Mouse (Mus musculus): ENCODE data around the gene Ppp1r13l.
A peak's percentile ranks its signal among the peaks of the same experiment; 100 is the strongest.

The Ppp1r13l gene

DNA sequence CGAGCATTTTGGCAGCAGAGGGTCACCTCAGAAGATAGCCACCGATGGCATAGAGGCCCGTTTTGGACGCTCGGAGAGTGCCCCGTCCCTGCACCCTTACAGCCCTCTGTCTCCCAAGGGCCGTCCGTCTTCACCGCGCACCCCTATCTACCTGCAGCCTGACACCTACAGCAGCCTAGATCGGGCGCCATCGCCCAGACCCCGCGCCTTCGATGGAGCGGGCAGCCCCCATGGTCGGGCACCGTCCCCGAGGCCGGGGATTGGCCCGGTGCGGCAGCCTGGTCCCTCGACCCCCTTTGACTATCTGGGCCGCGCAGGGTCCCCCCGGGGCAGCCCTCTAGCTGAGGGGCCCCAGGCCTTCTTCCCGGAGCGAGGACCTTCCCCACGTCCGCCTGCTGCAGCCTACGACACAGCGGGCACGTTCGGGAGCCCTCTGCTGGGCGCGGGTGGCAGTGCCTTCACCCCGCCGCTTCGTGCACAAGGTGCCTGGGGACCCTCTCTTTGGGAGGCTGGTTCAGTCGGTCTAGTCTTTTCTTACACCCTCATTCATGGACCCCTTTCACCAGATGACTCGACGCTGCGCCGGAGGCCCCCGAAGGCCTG, 10.4 kb downstream of the Ppp1r13l start:
- DNase-seq = peak; percentile 72 to 74

DNA sequence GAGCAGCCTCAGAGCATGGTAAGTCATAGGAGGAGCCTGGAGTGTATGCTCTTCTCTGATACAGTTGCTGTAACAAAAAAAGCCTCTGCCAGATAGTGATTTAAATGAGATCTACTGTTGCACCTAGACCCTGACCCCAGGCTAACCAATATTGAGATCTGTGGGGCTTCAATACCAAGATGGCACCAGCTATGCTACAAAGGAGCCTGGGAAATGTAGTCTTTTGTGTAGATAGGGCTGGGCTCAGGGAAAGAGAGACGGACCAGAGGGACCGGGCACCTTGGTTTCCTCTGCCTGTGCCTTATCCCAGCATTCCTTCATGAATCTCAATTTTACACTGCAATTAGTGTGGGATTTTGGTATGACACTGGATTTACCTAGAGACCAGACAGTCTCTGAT, 13.8 kb downstream of the Ppp1r13l start:
- no peak for DNase-seq

DNA sequence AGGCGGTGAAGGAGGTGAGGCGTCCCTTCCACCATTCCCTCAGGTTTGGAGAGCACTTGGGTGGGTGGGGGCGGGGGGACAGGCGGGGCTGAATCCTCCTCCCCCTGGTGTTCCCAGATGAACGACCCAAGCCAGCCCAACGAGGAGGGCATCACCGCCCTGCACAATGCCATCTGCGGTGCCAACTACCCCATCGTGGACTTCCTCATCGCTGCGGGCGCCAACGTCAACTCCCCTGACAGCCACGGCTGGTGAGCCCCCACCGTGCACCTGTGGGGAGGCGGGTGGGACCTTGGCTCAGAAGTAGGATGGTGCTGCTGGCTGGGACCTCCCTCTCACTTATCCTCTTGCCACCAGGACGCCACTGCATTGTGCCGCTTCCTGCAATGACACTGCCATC, 15.8 kb downstream of the Ppp1r13l start:
- no peak for DNase-seq

DNA sequence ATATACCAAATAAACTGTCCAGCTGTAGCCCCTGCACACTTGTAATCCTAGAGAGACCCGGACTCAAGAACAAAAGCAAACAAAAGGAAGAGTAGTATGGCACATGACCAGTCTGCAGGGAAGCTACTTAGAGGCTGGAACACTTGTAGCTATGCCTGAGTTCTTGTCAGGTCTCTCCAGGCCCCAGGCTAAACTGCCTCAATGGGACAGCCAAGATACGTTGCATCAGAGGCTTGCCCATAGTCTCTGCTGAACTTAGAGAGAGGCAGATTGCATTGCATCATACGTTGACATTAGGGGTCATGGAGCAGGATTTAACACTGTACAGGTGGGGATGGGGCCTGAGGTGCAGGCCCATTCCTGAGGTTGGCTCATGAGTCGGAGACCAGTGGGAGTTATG, 16.5 kb downstream of the Ppp1r13l start:
- no peak for DNase-seq

DNA sequence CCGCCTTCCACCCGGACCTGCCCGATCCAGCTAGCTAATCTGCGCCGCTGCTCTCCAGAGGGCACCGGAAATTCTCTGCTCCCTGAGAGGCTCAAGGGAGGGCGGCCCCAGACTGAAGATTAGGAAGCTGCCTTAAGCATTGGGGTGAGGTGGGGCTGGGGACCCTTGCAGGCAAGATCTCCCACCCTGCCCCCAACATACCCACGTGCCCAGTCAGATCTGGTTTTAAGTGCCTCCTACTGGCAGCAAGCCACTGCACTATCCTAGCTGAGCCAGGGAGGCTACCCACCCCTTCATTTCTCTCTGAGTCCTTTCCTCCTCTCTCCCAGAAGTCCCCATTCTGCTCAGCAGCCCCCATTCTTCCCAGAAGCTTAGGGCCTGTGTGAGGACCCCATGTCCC, 18.5 kb downstream of the Ppp1r13l start:
- DNase-seq = no peak

DNA sequence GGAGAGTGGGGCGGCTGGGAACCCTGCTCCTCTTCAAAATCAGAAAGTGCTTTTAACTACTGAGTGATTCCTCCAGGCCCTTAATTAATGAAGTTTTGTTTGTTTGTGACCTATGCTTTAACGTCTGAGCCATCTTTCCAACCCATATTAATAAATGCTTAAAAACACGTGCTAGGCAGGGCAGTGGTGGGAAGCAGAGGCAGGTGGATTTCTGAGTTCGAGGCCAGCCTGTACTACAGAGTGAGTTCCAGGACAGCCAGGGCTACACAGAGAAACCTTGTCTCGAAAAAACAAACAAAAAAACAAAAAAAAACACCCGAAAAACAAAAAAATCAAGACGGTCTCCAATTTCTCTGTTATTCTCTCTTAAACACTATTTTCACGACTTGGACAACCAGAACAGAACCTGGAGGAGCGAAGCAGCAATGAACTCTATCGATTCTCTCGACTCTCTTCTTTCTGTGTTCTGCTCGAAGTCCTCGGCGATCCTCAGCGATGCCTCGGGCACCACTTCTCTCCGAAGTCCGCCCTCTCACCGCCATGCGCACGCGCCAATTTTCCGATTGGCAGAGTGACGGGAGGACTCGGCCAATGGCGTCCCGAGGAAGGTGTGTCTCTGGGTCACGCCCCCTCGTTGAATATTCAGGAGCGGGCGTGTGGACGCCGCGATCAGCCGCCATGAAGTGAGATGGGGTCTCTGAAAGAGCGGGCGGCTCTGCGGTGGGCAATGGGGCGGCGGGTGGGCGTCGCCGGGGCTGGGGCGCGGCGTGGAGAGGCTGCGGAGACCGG, 22.0 kb downstream of the Ppp1r13l start, which contains the start of gene Ercc2:
Gene Ercc2, plus strand, starts transcription at position 634 of the 789 bp plus-strand sequence.
- peak; percentile 98 to 99 for DNase-seq

DNA sequence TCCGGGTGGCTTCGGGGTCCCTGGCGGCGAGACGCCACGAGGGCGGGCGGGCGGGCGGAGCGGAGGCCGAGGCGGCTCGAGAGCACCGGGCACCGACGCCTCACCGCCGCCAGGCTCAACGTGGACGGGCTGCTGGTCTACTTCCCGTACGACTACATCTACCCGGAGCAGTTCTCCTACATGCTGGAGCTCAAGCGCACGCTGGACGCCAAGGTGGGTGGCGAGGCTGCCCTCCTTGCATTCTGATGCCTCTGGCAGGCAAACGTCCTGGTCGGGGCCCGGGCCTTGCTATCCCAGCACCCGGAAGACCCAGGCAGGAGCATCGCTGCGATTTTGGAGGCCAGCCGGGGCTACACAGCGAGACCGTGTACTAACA, 22.6 kb downstream of the Ppp1r13l start:
- no peak for DNase-seq

DNA sequence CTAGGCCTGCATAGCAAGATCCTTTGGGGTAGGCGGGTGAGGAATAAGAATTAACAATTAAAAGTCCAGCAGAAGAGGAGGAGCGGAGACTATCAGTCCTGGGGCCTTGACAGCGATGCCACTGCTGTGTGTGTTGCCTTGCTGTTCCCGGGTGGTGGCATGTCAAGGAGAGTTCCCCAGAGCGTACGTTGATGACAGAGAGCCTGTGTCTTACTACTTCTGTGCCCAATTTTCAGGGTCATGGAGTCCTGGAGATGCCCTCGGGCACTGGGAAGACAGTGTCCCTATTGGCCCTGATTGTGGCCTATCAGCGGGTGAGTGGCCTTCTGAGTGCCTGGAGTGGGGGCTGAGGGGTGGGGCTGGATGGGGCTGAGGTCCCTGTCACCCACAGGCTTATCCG, 24.2 kb downstream of the Ppp1r13l start:
- DNase-seq = no peak

DNA sequence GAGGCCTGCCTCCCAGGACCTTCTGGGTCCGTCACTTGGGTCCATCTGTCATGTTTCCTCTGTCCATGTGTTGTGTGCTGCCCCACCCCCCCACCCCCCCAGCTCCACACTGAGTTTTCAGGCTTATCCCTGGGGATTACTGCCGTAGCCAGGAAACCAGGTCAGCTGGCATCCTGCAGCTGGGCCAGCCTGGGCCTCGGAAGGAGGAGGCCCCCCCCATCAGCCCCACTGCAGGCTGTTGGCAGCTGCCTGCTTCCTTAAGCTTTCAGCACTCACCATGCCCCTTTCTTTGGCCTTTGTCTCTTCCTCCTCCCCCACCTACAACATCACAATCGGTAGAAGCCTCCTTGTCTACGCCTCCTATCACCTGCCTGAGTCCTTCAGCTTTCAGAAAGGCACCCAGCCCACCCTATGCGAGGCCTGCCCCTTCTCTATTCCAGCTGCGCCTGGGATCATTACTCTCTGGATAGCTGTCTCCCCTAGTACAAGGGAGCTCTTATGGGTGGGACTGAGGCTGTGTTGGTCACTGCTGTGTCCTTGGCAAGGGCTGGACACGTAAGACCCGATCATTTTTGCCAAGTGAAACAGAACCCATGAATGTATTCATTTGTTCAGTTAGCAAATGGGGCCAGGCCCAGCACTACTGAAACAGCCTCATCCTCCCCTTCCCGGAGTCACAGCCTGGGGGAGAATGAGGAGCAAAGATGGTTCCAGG, 29.3 kb downstream of the Ppp1r13l start:
- DNase-seq = no peak

DNA sequence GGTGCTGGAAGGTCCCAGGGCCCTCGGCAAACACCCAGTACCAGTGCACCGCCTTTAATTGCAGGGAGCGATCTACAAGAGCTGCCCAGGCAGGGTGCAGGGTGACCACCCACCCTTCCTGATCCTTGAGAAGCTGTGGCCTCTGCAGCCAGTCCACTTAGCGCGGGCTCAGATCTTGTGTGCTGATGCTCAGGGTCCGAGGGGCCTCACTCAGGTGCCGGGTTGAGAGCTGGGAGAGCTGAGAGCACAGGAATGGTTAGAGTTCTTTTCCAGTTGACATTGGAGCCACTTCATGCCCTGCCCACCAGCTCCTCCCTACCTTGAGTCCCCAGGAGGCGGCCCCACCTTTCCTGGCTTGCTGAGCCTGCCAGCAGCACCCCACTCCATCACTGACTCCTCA, 34.9 kb downstream of the Ppp1r13l start:
- no peak for DNase-seq

DNA sequence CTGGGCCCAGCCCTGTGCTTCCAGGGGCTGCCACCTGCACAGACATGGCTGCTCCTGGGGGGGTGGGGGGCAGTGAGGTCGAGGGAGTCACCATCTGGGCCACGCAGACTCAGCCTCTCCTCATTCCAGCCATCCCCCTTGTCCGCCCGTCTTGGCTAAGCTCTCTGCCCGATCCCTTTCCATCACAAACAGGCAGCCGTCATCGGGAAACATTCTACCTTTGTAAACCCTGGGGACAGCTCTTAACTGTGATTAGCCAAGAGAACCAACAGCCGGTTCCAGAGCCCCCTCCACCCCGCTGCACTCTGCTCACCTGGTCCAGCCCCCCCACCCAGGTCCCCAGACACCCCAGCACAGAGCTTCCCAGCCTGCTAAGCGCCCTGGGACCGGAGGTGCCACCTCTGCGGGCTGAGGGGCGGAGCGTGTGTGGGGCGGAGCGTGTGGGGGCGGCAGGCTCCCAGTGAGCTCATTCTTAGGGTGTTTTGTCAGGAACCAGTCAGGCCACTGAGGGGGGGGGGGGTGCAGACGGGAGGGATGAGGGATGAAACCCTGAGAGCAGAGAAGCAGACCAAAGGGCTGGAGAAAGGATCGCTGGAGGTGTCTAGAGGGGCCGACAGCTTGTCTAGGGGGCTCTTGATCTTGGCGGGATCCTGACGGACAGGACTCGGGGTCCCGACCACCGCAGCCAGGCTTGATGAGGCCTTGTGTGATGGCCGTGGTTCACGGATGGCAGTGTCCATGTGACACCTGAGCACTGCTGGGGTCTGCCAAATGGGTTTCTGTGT, 40.1 kb downstream of the Ppp1r13l start:
- DNase-seq = no peak

DNA sequence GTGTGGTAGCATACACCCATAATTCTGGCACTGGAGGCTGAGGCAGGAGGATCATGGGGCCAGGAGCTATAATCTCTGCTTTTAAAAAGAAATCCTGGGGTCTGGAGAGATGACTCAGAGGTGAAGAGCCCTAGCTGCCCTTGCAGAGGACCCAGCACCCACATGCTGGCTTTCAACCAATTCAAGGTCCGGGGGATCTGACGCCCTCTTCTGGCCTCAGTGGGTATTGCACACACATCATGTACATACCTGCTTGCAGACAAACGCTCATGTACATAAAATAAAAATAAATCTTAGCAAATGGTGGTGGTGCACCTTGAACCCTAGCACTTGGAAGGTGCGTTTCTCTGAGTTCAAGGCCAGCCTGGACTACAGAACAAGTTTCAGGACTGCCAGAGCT, 41.4 kb downstream of the Ppp1r13l start:
- DNase-seq = no peak

DNA sequence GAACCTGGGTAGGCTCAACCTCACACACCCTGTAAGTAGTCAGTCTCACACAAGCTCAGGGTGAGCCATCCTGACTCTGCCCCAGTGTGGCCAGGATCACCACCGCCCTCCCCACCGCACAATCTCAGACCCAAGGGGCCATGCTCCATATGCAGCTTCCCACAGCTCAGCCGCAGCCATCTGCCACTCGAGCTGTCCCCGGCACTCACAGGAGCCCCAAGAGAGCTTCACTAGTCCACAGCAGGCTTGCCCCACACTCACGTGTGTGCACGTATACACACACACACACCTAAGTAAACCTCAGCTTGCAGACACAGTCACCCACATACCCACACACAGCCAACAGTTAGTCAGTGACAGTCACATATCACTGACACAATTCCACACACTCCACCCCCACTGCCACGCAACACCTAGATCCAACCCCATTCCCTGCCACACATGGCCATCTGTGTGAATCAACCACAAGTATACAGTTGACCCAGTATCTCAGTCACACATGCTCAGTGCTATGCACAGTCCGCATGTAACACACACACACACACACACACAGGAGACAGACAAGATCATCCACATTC, 43.1 kb downstream of the Ppp1r13l start:
- no peak for DNase-seq

DNA sequence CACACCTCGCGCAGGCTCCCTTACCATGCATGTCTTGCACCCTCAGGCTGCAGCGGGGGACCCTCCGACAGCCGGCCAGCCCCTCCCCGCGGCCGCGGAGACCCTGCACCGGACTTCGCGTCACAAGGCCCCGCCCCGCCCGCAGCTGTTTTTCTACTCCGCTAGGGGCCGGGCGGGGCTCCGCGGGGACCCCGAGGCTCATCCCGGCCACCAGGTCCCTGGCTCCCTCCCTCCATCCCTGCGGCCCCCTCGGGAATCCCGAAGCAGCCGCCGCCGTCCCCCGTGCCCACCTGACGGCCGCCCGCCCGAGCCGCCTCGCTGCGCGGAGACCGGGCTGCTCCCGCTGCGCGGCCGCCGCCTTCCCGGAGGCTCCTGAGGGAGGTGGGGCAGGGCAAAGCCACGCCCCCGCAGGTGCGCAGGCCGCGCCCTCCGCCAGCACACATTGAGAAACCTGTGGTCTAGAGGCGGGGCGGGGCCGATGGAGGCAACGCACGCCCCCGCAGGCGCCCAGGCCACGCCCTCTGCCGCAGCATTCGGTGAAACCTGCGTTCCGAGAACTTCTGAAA, 44.3 kb downstream of the Ppp1r13l start, which contains the start of gene Klc3:
Gene Klc3, minus strand, starts transcription at position 374 of the 566 bp plus-strand sequence.
- DNase-seq = peak in 1 of 2 experiments; percentile 37

DNA sequence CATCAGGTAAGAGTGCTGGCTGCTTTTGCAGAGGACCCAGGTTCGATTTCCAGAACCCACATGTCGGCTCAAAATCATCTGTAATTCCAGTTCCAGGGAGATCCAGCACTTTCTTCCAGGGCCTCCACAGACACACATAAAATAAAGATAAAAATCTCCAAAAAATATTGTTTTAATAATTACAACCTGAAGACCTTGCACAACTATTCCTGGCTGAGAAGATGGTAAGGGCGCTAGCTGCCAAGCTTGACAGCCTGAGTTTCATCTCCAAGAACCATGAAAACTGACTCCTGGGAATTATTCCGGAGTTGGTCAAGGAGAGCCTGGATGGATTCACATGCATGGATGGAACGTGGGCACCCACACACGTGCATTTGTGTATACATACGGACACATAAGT, 44.9 kb downstream of the Ppp1r13l start, which contains the start of gene Ckm:
Gene Ckm, plus strand, starts transcription at position 301 of the 400 bp plus-strand sequence.
- no peak for DNase-seq

DNA sequence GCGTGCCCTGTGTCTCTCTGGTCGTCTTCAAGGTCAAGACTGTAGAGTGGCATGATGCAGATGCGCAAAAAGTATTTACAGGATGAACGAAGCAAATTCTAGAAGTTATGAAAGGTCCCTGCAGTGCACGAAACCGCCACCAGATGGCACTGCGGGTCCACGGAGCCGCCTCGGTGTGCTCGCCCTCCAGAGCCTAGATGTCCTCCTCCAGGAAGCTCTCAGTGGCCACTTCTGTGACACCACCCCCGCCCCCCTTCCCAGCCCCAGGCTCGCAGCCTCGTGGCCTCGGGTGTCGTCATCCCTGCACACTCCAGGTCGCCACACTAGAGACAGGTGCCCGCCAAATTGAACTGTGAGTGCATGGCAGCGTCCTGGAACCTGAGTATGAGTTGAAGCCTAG, 45.9 kb downstream of the Ppp1r13l start:
- peak; percentile 81 to 84 for DNase-seq

DNA sequence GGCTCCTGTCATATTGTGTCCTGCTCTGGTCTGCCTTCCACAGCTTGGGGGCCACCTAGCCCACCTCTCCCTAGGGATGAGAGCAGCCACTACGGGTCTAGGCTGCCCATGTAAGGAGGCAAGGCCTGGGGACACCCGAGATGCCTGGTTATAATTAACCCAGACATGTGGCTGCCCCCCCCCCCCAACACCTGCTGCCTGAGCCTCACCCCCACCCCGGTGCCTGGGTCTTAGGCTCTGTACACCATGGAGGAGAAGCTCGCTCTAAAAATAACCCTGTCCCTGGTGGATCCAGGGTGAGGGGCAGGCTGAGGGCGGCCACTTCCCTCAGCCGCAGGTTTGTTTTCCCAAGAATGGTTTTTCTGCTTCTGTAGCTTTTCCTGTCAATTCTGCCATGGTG, 50.2 kb downstream of the Ppp1r13l start:
- no peak for DNase-seq

DNA sequence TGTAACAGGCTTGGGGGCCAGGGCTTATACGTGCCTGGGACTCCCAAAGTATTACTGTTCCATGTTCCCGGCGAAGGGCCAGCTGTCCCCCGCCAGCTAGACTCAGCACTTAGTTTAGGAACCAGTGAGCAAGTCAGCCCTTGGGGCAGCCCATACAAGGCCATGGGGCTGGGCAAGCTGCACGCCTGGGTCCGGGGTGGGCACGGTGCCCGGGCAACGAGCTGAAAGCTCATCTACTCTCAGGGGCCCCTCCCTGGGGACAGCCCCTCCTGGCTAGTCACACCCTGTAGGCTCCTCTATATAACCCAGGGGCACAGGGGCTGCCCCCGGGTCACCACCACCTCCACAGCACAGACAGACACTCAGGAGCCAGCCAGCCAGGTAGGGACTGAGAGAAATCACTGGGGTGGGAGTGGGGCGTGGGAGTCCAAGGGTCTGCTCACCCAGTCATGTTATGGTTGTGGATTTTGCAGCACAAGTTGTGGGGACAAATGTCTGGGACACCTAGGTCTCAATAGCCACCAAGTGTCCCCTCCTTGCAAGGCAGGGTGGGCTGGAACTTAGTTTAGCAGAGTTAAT, 51.3 kb downstream of the Ppp1r13l start:
- no peak for DNase-seq

DNA sequence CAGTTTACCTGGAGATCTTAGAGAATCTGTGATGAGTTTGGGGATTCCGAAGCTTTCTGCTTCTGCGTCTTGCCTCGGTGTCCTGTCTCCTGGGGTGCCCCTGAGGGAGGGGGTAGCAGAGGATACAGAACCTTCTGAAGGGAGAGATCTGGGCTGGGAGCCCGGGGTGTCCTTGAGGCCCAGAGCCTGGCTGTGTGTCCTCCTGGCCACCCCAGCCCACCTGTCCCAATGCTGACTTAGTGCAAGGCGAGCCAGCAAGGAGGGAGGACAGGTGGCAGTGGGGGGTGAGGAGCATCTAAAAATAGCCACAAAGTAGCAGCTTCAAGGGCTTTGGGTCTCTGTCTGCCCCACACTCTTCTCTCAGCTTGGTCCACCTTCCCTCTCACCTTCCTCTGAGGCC, 52.2 kb downstream of the Ppp1r13l start:
- no peak for DNase-seq

DNA sequence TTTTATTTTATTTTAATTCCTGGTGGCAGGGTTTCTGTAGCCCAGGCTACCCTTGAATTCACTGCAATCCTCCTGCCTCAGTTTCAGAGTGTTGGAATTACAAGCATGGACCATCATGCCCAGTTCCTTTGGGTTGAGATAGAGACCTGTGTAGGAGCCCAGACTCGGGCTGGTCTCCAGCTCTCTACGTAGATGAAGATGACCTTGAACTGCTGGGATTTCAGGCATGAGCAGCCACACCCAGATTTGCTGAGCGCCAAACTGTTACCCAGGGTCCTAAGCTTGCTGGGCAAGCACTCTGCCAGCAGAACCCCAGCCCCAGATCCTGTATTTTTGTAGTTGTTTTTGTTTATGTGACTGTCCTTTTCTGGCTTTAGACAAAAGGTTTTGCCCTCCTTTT, 54.0 kb downstream of the Ppp1r13l start:
- no peak for DNase-seq

DNA sequence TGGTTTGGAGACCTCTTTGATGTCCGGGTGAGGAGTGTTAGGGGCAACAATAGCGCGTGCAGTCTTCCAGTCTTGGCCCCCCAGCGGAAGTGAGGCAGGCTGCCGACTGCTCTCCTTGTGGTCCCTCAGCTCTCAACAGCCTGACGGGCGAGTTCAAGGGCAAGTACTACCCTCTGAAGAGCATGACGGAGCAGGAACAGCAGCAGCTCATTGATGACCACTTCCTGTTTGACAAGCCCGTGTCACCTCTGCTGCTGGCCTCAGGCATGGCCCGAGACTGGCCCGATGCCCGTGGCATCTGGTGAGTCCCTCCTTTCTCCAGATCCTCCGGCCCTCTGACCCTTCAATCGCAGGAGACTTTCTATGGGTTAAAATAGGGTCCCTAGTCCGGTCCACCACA, 57.0 kb downstream of the Ppp1r13l start:
- DNase-seq = no peak

DNA sequence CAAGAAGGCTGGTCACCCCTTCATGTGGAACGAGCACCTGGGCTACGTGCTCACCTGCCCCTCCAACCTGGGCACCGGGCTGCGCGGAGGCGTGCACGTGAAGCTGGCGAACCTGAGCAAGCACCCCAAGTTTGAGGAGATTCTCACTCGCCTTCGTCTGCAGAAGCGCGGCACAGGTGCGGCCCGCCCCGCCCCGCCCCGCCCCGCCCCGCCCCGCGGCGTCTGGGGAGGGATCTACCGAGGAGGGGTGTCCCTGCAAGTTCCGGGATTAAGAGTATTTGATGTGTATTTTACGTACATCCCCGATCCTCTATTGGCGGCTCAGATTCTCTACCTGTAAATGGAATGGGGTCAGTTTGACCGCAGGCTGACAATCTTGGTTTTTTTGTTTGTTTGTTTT, 60.6 kb downstream of the Ppp1r13l start:
- DNase-seq = no peak
